Mouse (Mus musculus): Measurements from ENCODE around the gene Rftn2. TPM values are rescaled to one million over a fixed set of nuclear protein-coding genes. Genes with fewer than 3 reads are reported as not detected.

Rftn2 gene
- 2.0 and 3.3 TPM in 2 replicates for polyA plus RNA-seq (2012; rRNA removed; ENCODE audit: low replicate concordance)

GRCm38 (mm10) chr1:55226011-55226857 is at the start of gene Rftn2:
Gene Rftn2 (minus strand): TSS chr1:55226782.

GRCm38 (mm10) chr1:55236890-55237642 is 10.5 kb upstream of the Rftn2 start, which contains the start of gene Mars2:
Gene Mars2 (plus strand): TSS chr1:55237177.

GRCm38 (mm10) chr1:55130943-55131401 is 95.6 kb downstream of the Rftn2 start, which contains the start of gene Mob4:
Gene Mob4 (plus strand): TSS chr1:55131231.

Other genes with a start within 250 kb of the Rftn2 start
- gene Sf3b1, start 199.3 kb downstream of the Rftn2 start, polyA plus RNA-seq (2012; rRNA removed; ENCODE audit: low replicate concordance), result 27.5 and 66.2 TPM in 2 replicates
- 6.0 and 9.3 TPM in 2 replicates for gene Coq10b, start 174.0 kb downstream of the Rftn2 start, polyA plus RNA-seq (2012; rRNA removed; ENCODE audit: low replicate concordance)
- 18.2 and 20.3 TPM in 2 replicates for gene Hspe1, start 138.7 kb downstream of the Rftn2 start, polyA plus RNA-seq (2012; rRNA removed; ENCODE audit: low replicate concordance)
- gene Hspd1, start 138.5 kb downstream of the Rftn2 start, polyA plus RNA-seq (2012; rRNA removed; ENCODE audit: low replicate concordance), result 16.7 and 37.0 TPM in 2 replicates
- gene Mob4, start 95.6 kb downstream of the Rftn2 start, polyA plus RNA-seq (2012; rRNA removed; ENCODE audit: low replicate concordance), result 4.9 and 18.6 TPM in 2 replicates
- 2.0 and 2.9 TPM in 2 replicates for gene Mars2, start 10.4 kb upstream of the Rftn2 start, polyA plus RNA-seq (2012; rRNA removed; ENCODE audit: low replicate concordance)
- 0.16 and 0.35 TPM in 2 replicates for gene Boll, start 136.7 kb upstream of the Rftn2 start, polyA plus RNA-seq (2012; rRNA removed; ENCODE audit: low replicate concordance)
- 0.85 and 1.2 TPM in 2 replicates for gene Plcl1, start 179.1 kb upstream of the Rftn2 start, polyA plus RNA-seq (2012; rRNA removed; ENCODE audit: low replicate concordance)